Mouse (Mus musculus) stomach, embryonic 14.5 days (tissue): ENCODE data around the gene Gxylt2. TPM values are rescaled to one million over a fixed set of nuclear protein-coding genes. Genes with fewer than 3 reads are reported as not detected.

Experiments used
- ATAC-seq: fragments of 200-750 bp; cut with Nextera tagmentation; 2 replicates; pipeline ENCODE4 v1.8.0; 2017; ENCODE audit warnings: low read depth, moderate TSS enrichment; ENCODE audit not compliant: insufficient number of reproducible peaks, insufficient read depth, low FRiP score
- H3K27ac ChIP-seq: fragments of 300-500 bp; sonication (generic); 2 replicates; pipeline ENCODE4 v1.5.1; 2014; ENCODE audit warnings: mild to moderate bottlenecking, low read length, moderate library complexity, mixed read lengths
- H3K27me3 ChIP-seq: fragments of 300-500 bp; sonication (generic); 2 replicates; pipeline ENCODE4 v1.6.1; 2014; ENCODE audit warnings: low read length, control low read depth, mixed read lengths; ENCODE audit not compliant: control insufficient read depth, insufficient read depth
- H3K36me3 ChIP-seq: fragments of 300-500 bp; sonication (generic); 2 replicates; pipeline ENCODE4 v1.6.1; 2014; ENCODE audit warnings: mild to moderate bottlenecking, control low read depth, low read length, moderate library complexity, mixed read lengths; ENCODE audit not compliant: control insufficient read depth, insufficient read depth
- H3K4me1 ChIP-seq: fragments of 300-500 bp; sonication (generic); 2 replicates; pipeline ENCODE4 v1.6.1; 2014; ENCODE audit warnings: low read length, control low read depth, mixed read lengths; ENCODE audit not compliant: control insufficient read depth, insufficient read depth
- H3K4me2 ChIP-seq: fragments of 300-500 bp; sonication (generic); replicated peaks from 2 replicates; pipeline ENCODE4 v1.6.1; 2014; ENCODE audit warnings: low read depth, low read length, control low read depth
- H3K4me3 ChIP-seq: fragments of 300-500 bp; sonication (generic); 2 replicates; pipeline ENCODE4 v1.5.1; 2014; ENCODE audit warnings: low read depth, low read length, control low read depth
- H3K9ac ChIP-seq: fragments of 300-500 bp; sonication (generic); replicated peaks from 2 replicates; pipeline ENCODE4 v1.6.1; 2014; ENCODE audit warnings: low read depth, mild to moderate bottlenecking, control low read depth, low read length, moderate library complexity, mixed read lengths
- H3K9me3 ChIP-seq: fragments of 300-500 bp; sonication (generic); 2 replicates; pipeline ENCODE4 v1.6.1; 2016; ENCODE audit warnings: low read depth, low read length, control low read depth; ENCODE audit not compliant: control insufficient read depth
- WGBS: fragments of 180-500 bp; shearing (Covaris S2); extraction: QIAGEN DNeasy Blood & Tissue Kit; methylation state at CpG from one replicate; pipeline ENCODE4 v1.1.7; 2014; 5-methylcytosine and 5-hydroxymethylcytosine counted together
- polyA plus RNA-seq: library from polyadenylated mRNA; unstranded; fragments of >200 nt; fragmentation: Nextera tagmentation; extraction: Ambion mirVana; gene quantifications from 2 replicates; pipeline ENCODE4 v1.2.1, GENCODE M21; 2014

The Gxylt2 gene
- polyA plus RNA-seq, 1 experiment from 2014 or later = 1.7 TPM

- Histone ChIP-seq H3K4me2 (no peak overlapping the region), H3K36me3 (peaks cover 9% of the 10 kb centered on the region), H3K4me3 (no peak overlapping the region), H3K27me3 (no peaks in the 10 kb centered on the region), H3K9me3 (no peaks in the 10 kb centered on the region), H3K4me1 (no peaks in the 10 kb centered on the region), H3K27ac (no peak overlapping the region), H3K9ac (no peak overlapping the region)
- 72% methylated on average over 3 of the region's 3 CpGs for WGBS
- no peak for ATAC-seq
Observed at GRCm38 (mm10) chr6:100831188-100831587, 126.7 kb downstream of the Gxylt2 start.

- no peak for ATAC-seq
- no peaks in the 10 kb centered on the region for H3K4me1 ChIP-seq
- no peak overlapping the region for H3K4me3 ChIP-seq
- H3K27me3 ChIP-seq = no peaks in the 10 kb centered on the region
- H3K36me3 ChIP-seq = peaks cover 14% of the 10 kb centered on the region
- H3K4me2 ChIP-seq = no peak overlapping the region
- H3K9ac ChIP-seq = no peak overlapping the region
- no peak overlapping the region for H3K27ac ChIP-seq
- no peaks in the 10 kb centered on the region for H3K9me3 ChIP-seq
- 80% methylated on average over 6 of the region's 6 CpGs for WGBS
Observed at GRCm38 (mm10) chr6:100831751-100832150, 127.2 kb downstream of the Gxylt2 start.

- Histone ChIP-seq H3K4me1 (peaks cover 2% of the 10 kb centered on the region; the same call in 1 of the 2 replicates), H3K27me3 (no peaks in the 10 kb centered on the region), H3K4me2 (peak within 1 kb of the TSS; percentile 42), H3K9ac (peak within 1 kb of the TSS; percentile 78), H3K9me3 (no peaks in the 10 kb centered on the region), H3K27ac (peak within 1 kb of the TSS; percentile 84), H3K4me3 (peak within 1 kb of the TSS; percentile 89), H3K36me3 (peaks cover 27% of the 10 kb centered on the region)
- ATAC-seq = peak; percentile 93
- WGBS = 2% methylated on average over 39 of the region's 50 CpGs
Observed at GRCm38 (mm10) chr6:100833355-100833754, 128.8 kb downstream of the Gxylt2 start, which contains the start of gene Ppp4r2. Gene Ppp4r2, plus strand, starts transcription at chr6:100833622.

GRCm38 (mm10) chr6:100833811-100834481 lies 129.4 kb downstream of the Gxylt2 start:
- Histone ChIP-seq H3K27me3 (no peaks in the 10 kb centered on the region), H3K27ac (peak overlapping the region; percentile 84), H3K4me3 (peak overlapping the region; percentile 89), H3K4me1 (peaks cover 2% of the 10 kb centered on the region; the same call in 1 of the 2 replicates), H3K9me3 (no peaks in the 10 kb centered on the region), H3K9ac (peak overlapping the region; percentile 78), H3K4me2 (peak overlapping the region; percentile 42), H3K36me3 (peaks cover 27% of the 10 kb centered on the region)
- under 1% methylated on average over 45 of the region's 72 CpGs for WGBS
- peak; percentile 74 for ATAC-seq

- peak overlapping the region; percentile 84; the same call in 1 of the 2 replicates for H3K27ac ChIP-seq
- H3K9me3 ChIP-seq = no peaks in the 10 kb centered on the region
- peak overlapping the region; percentile 78; the same call in 1 of the 2 replicates for H3K9ac ChIP-seq
- peaks cover 29% of the 10 kb centered on the region for H3K36me3 ChIP-seq
- H3K27me3 ChIP-seq = no peaks in the 10 kb centered on the region
- no peak for ATAC-seq
- H3K4me2 ChIP-seq = peak overlapping the region; percentile 42
- H3K4me3 ChIP-seq = peak overlapping the region; percentile 89
- 24% methylated on average over 9 of the region's 9 CpGs for WGBS
- peaks cover 2% of the 10 kb centered on the region; the same call in 1 of the 2 replicates for H3K4me1 ChIP-seq
Observed at GRCm38 (mm10) chr6:100834489-100835160, 130.1 kb downstream of the Gxylt2 start.

- Histone ChIP-seq H3K36me3 (peaks cover 38% of the 10 kb centered on the region), H3K27ac (no peak overlapping the region), H3K4me3 (no peak overlapping the region), H3K27me3 (no peaks in the 10 kb centered on the region), H3K4me2 (no peak overlapping the region), H3K9ac (no peak overlapping the region), H3K9me3 (no peaks in the 10 kb centered on the region; the same call in 1 of the 2 replicates), H3K4me1 (0 out of 2 replicates have a peak, but pooled peaks cover 4% of the 10 kb centered on the region)
- no peak for ATAC-seq
- WGBS = 92% methylated on average over 4 of the region's 4 CpGs
Observed at GRCm38 (mm10) chr6:100845058-100845457, 140.5 kb downstream of the Gxylt2 start.

- 80% methylated on average over 5 of the region's 5 CpGs for WGBS
Observed at GRCm38 (mm10) chr6:100847264-100847663, 142.7 kb downstream of the Gxylt2 start.

GRCm38 (mm10) chr6:100848682-100849375 lies 144.3 kb downstream of the Gxylt2 start:
- H3K27ac ChIP-seq = no peak overlapping the region

More at GRCm38 (mm10) chr6:100847264-100847663, 142.7 kb downstream of the Gxylt2 start:
- Histone ChIP-seq H3K4me2 (no peak overlapping the region), H3K27me3 (no peaks in the 10 kb centered on the region), H3K4me1 (0 out of 2 replicates have a peak, but pooled peaks cover 4% of the 10 kb centered on the region), H3K27ac (no peak overlapping the region), H3K4me3 (no peak overlapping the region), H3K9ac (no peak overlapping the region), H3K9me3 (no peaks in the 10 kb centered on the region), H3K36me3 (peaks cover 20% of the 10 kb centered on the region)
- ATAC-seq = no peak

More at GRCm38 (mm10) chr6:100848682-100849375, 144.3 kb downstream of the Gxylt2 start:
- H3K27me3 ChIP-seq = no peaks in the 10 kb centered on the region
- H3K4me3 ChIP-seq = no peak overlapping the region
- no peak overlapping the region for H3K4me2 ChIP-seq
- 0 out of 2 replicates have a peak, but pooled peaks cover 4% of the 10 kb centered on the region for H3K4me1 ChIP-seq
- no peak overlapping the region for H3K9ac ChIP-seq
- WGBS = 80% methylated on average over 9 of the region's 9 CpGs
- H3K9me3 ChIP-seq = no peaks in the 10 kb centered on the region
- peaks cover 13% of the 10 kb centered on the region for H3K36me3 ChIP-seq
- ATAC-seq = no peak
